In genomic region chr13:35833941-35834340, GRCm38 (mm10) we compare ENCODE assay signal across 17 mouse cellular contexts.
DNase-seq lines count a peak whose midpoint lies in the region; ATAC-seq and TF ChIP-seq lines count a peak whose summit lies in the region.
"Had no signal": no experiment of that assay in that cellular context is flagged by ENCODE, and none has a peak within 500 bp of the region (broad histone marks: within the 10 kb centered on the region; RNA-seq: fewer than 3 reads in every experiment).

No protein-coding gene starts in this region.

- no peak overlapping the region for H3K4me3 ChIP-seq in heart, embryonic 10.5 days
- no peak overlapping the region for H3K4me3 ChIP-seq in liver, embryonic 15.5 days (replicated peaks)
- H3K4me3 ChIP-seq in liver, embryonic 11.5 days (ENCODE audit: low read depth, low read length) = no peak overlapping the region
- no peak overlapping the region for H3K4me3 ChIP-seq in embryonic fibroblast, embryonic 13.5 days (ENCODE audit: insufficient read depth, low read length)
- H3K4me3 ChIP-seq: hindbrain, embryonic 12.5 days; neural tube, embryonic 15.5 days had no signal

- intact Hi-C loops in heart, postnatal 10 days (cut with DNase I) = no loop called here

- TF ChIP-seq POLR2A in embryonic fibroblast, embryonic 13.5 days (IDR thresholded peaks at IDR 0.05; ENCODE audit: low read depth, low read length) = no peak

- peak overlapping the region; percentile 59; the same call in 1 of the 2 replicates for H3K27ac ChIP-seq in heart, embryonic 10.5 days
- no peak overlapping the region for H3K27ac ChIP-seq in liver, embryonic 15.5 days (replicated peaks)
- no peak overlapping the region for H3K27ac ChIP-seq in liver, embryonic 11.5 days (ENCODE audit: low read depth, low read length)
- peak overlapping the region; percentile 1; the same call in 1 of the 2 replicates for H3K27ac ChIP-seq in embryonic fibroblast, embryonic 13.5 days (ENCODE audit: insufficient read depth, low read length)
- H3K27ac ChIP-seq: hindbrain, embryonic 12.5 days; liver, embryonic 14.5 days; neural tube, embryonic 15.5 days had no signal

- H3K9me3 ChIP-seq in heart, embryonic 10.5 days = no peaks in the 10 kb centered on the region
- no peaks in the 10 kb centered on the region for H3K9me3 ChIP-seq in liver, embryonic 15.5 days (replicated peaks)
- H3K9me3 ChIP-seq in liver, embryonic 11.5 days (ENCODE audit: control insufficient read depth, low read length) = no peaks in the 10 kb centered on the region
- H3K9me3 ChIP-seq: hindbrain, embryonic 12.5 days; neural tube, embryonic 15.5 days had no signal

- peaks cover 23% of the 10 kb centered on the region for H3K4me1 ChIP-seq in heart, embryonic 10.5 days
- H3K4me1 ChIP-seq in liver, embryonic 15.5 days (replicated peaks) = peaks cover 38% of the 10 kb centered on the region
- peaks cover 28% of the 10 kb centered on the region for H3K4me1 ChIP-seq in liver, embryonic 11.5 days (replicated peaks; ENCODE audit: control insufficient read depth, insufficient read depth, low read length)
- peaks cover 4% of the 10 kb centered on the region for H3K4me1 ChIP-seq in embryonic fibroblast, embryonic 13.5 days (ENCODE audit: control insufficient read depth, insufficient read depth, low read length)

- no peak for DNase-seq in heart, embryonic 10.5 days (ENCODE audit: low spot score)
- no peak for DNase-seq in heart, postnatal 10 days
- DNase-seq in liver, embryonic 11.5 days (ENCODE audit: low spot score) = no peak
- peak; percentile 33 for DNase-seq in ES-CJ7 (ENCODE audit: low read depth, low spot score)
- DNase-seq in cerebellum, postnatal 4 days (ENCODE audit: low spot score in 2 of 2) = no peak
- DNase-seq in cerebellum, adult 9-11 months = no peak
- DNase-seq: adrenal gland, adult 2 months; cerebellum, postnatal 14 days; gastrocnemius, postnatal 10 days; thymus, adult 18-20 months had no signal

- H3K9ac ChIP-seq in liver, embryonic 15.5 days = no peak overlapping the region
- no peak overlapping the region for H3K9ac ChIP-seq in liver, embryonic 11.5 days (ENCODE audit: low read depth, low read length)
- H3K9ac ChIP-seq: hindbrain, embryonic 12.5 days; liver, embryonic 14.5 days; neural tube, embryonic 15.5 days had no signal

- no peaks in the 10 kb centered on the region for H3K27me3 ChIP-seq in heart, embryonic 10.5 days (ENCODE audit: insufficient read depth, poor library complexity, severe bottlenecking)
- H3K27me3 ChIP-seq in liver, embryonic 15.5 days = no peaks in the 10 kb centered on the region
- no peaks in the 10 kb centered on the region for H3K27me3 ChIP-seq in liver, embryonic 11.5 days (replicated peaks; ENCODE audit: control insufficient read depth, insufficient read depth, low read length)
- H3K27me3 ChIP-seq: hindbrain, embryonic 12.5 days; neural tube, embryonic 15.5 days had no signal

- no peak for TF ChIP-seq CTCF in embryonic fibroblast, embryonic 13.5 days (IDR thresholded peaks at IDR 0.05; ENCODE audit: borderline replicate concordance, insufficient read depth, low read length)

- 0 out of 2 replicates have a peak overlapping the region, but pooled peaks have one; percentile 5 for H3K4me2 ChIP-seq in liver, embryonic 15.5 days
- H3K4me2 ChIP-seq in liver, embryonic 11.5 days = no peak overlapping the region
- H3K4me2 ChIP-seq: heart, embryonic 11.5 days; hindbrain, embryonic 12.5 days; midbrain, embryonic 11.5 days; neural tube, embryonic 15.5 days had no signal

- 36% methylated on average over 6 of the region's 6 CpGs for WGBS in heart, embryonic 10.5 days
- 39% methylated on average over 6 of the region's 6 CpGs for WGBS in liver, embryonic 15.5 days (ENCODE audit: insufficient replicate concordance)
- 43% methylated on average over 6 of the region's 6 CpGs for WGBS in liver, embryonic 11.5 days

- peaks cover 5% of the 10 kb centered on the region; the same call in 1 of the 2 replicates for H3K36me3 ChIP-seq in heart, embryonic 10.5 days
- peaks cover 19% of the 10 kb centered on the region for H3K36me3 ChIP-seq in liver, embryonic 15.5 days (replicated peaks)
- H3K36me3 ChIP-seq in liver, embryonic 11.5 days (ENCODE audit: control insufficient read depth, insufficient read depth, low read length) = peaks cover 2% of the 10 kb centered on the region; the same call in 1 of the 2 replicates
- H3K36me3 ChIP-seq: hindbrain, embryonic 12.5 days; neural tube, embryonic 15.5 days had no signal

- no peak for ATAC-seq in liver, embryonic 15.5 days (ENCODE audit: insufficient read depth)
- no peak; the same call in 1 of the 2 replicates for ATAC-seq in liver, embryonic 11.5 days (replicated peaks; ENCODE audit: low FRiP score)

Comparison
In these comparisons a context has a peak if more than half of its experiments do, and no peak if none do; other contexts are left out.
1. H3K27ac ChIP-seq: peak in heart, embryonic 10.5 days (single experiment) and embryonic fibroblast, embryonic 13.5 days (single experiment); none in liver, embryonic 15.5 days (single experiment) and liver, embryonic 11.5 days (single experiment).